Mouse (Mus musculus): ENCODE data around the gene Rab14.

GRCm38 (mm10) chr2:35215363-35215762 lies 14.4 kb upstream of the Rab14 start:
- TF ChIP-seq CTCF (conservative IDR thresholded peaks at IDR 0.05; ENCODE audit: insufficient read depth, insufficient read length, low read depth, low read length) = no peak
- no peak for TF ChIP-seq POLR2A (IDR thresholded peaks at IDR 0.05; ENCODE audit: low read depth, low read length)

Measured in kidney, adult 2 months (tissue).